Mouse (Mus musculus): ENCODE data around the gene Vegfc.

Gene Vegfc

DNA sequence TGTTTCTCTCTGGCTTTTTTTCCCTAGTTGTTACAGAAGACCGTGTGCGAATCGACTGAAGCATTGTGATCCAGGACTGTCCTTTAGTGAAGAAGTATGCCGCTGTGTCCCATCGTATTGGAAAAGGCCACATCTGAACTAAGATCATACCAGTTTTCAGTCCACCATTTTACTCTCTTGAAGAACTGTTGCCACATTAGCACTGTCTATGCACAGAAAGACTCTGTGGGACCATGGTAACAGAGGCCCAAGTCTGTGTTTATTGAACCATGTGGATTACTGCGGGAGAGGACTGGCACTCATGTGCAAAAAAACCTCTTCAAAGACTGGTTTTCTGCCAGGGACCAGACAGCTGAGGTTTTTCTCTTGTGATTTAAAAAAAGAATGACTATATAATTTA, 108.5 kb downstream of the Vegfc start:
- no peak for DNase-seq (ENCODE audit: extremely low spot score)

DNA sequence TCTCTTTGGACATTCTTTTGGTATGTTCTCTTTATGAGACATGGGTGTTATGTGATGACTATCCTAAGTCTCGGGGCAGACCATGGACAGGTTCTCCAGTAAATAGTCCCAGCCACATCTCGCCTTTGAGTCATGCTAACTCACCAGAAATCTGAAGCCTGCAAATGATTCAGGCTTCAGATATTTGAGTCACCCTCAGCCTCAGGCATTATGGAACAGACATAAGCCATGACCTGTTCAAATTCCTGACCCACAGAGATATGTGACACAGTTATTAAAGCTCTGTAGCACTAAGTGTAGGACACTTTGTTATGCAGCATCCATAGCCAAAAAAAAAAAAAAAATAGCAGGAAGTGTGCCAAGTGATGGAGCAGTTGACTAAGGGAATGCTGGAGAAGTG, 138.8 kb downstream of the Vegfc start:
- DNase-seq (ENCODE audit: extremely low spot score), result no peak

DNA sequence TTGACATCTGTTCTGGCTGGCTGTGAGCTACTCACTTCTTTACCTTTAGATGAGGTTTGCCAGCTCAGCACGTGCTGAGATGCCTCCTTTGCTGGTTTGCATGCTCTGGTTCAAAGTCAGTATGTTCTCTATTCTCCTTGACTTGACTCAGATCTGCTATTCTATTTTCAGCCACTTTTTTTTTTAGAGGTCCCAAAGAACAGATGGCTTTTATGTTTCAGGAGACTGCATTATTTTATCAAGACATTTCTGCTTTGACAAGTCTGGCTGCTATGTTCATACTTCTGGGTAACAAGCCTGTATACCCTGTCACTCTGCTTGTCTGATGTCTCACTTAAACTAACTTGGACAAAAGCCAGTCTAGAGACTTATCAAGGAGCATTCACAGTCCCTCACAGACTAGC, 151.4 kb downstream of the Vegfc start:
- DNase-seq (ENCODE audit: extremely low spot score), result no peak

DNA sequence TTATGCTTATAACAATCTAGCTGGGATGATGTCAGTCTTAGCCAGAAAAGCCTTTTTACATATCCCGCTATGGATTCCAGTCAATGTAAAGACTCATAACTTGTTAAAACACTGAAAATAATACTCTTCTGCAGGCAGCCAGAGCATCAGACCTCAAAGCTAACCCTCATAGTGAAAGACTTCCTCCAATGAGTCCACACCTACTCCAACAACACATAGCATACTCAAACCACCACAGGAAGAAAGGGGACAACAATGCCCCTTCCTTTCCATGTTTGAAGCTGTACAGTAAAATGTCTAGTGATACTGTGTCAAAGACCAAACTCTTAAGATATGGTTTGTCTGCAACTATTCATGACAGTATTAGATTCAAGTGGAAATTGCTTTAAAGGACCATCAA, 153.2 kb downstream of the Vegfc start:
- DNase-seq (ENCODE audit: extremely low spot score), result no peak

DNA sequence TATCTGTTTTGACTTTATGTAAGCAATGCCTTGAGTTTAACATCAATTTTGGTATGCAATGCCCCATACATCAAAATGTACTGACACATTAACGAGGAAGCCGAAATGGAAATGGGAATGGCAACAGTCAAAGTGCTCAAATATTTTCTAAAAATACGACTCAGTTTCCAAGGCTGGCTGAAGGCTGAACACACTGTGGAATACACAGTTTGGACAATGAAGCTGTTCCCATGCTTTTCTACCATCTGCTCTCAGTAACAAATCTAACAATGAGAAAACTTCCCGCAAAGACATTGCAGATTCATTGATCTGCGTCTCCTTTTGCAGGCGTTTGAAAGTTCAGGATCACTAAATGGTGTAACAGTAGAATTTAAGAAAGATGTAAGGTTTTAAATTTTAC, 155.9 kb downstream of the Vegfc start:
- no peak for DNase-seq (ENCODE audit: extremely low spot score)

All from embryo, embryonic 9.5 days (tissue).